Mouse (Mus musculus): ENCODE data around the gene Lpp.
A peak's percentile ranks its signal among the peaks of the same experiment; 100 is the strongest.

The Lpp gene

DNA sequence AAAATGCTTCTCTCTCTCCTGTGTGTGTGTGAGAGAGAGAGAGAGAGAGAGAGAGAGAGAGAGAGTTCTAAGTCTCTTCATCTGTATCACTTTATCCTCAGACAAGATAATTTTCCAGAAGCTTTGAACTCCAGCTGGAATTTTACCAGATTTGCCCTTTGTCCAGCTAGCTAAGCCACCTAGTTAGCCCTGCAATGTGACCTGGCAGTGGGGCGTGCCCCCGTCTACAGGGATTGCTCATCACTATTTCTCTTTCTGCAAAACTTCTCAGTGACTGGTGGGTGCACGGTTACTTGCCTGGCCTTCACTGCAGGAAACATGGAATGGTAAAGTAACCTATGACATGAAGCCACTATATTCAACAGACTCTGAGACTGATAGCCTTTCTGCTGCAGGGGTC is 174.8 kb downstream of the Lpp start:
- DNase-seq: no peak

DNA sequence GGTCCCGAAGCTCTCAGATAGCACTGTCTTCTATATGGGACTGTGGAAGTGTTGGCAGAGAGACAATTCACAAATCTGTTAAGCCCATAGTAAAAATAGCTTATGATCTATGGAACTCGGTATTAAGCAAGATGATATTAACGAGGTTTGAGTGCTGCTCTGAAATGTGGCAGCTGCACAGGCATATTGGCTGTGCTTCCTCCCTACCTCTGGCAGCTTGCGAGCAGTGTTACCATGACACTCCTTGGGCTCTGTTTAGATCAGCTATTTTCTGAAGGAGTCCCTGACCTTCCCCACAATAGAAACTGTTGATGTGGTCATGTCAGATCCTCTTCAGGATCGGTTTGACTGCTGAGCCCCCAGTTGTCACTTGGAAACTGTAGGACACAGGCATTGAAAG is 176.4 kb downstream of the Lpp start:
- no peak for DNase-seq

DNA sequence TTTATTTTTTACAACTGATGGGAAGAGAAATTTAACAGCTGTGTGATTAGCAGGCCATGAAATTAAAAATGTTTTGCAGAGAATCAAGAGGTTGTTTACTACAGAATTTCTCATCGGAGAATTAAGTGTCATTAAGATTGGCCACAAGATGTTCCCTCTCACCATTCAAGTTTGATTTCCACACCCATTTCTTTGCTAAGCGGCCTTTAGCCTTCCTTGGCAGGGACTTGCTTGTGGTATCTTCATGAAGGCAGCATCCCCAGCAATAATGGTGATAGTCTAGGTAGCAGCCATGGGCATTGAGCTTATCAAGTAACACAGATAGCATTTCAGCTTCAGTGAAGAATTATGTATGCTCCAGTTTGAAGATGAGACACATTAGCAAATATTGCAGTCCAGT is 183.7 kb downstream of the Lpp start:
- no peak for DNase-seq

DNA sequence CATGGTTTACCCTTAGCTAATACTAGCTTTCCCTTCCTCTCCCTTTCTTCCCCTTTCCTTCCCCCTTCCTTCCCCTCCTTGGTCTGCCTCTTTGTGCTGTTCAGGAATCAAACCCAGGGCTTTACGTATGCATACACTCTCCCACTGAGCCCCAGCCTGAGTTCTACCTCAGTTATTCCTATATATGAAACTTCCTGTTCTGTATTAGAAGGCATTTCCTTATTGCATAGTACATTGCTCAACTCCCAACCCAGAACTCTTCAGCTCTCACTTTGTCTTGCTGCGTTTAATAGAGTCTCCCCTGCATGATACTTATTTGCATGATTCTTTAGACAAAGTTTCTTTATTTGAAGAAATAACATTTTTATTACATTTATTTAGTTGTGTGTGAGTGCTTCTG is 184.5 kb downstream of the Lpp start:
- no peak for DNase-seq

DNA sequence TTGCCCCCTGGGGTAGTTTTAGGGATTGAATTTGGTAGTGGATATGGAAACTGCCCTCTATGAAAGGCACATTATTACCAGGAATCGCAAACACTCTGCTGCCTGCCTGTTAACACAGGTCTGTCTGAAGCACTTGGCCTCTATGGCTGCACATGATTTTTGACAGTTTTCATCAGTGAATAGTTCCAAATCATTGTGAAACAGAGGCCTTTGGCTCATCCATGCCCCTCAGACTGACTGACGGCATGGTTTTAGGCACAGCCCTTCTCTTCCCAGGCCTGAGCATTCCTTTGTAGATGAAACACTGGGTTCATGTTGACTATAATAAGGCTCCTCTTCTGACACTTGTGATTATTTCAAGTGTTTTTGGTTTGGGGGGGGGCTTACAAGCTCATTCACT is 189.5 kb downstream of the Lpp start:
- no peak for DNase-seq

DNA sequence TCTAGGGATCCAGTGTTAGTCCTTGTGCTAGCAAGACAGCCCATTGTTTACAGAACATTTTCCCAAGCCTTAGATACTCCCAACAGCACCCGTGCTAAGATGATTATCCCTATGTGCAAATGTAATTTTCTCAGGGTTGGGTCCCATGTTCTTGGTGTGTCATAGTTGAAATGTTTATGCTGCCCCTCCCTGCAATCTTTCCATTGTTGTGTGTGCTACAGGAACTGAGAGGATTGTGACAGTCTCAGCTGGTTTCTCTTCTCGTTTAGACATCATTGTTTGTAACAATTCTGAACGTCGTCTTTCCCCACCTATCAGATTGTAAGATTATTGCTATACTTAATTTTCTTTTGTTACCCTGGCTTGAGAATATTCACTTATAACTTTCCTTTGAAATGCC is 200.2 kb downstream of the Lpp start:
- DNase-seq: no peak

DNA sequence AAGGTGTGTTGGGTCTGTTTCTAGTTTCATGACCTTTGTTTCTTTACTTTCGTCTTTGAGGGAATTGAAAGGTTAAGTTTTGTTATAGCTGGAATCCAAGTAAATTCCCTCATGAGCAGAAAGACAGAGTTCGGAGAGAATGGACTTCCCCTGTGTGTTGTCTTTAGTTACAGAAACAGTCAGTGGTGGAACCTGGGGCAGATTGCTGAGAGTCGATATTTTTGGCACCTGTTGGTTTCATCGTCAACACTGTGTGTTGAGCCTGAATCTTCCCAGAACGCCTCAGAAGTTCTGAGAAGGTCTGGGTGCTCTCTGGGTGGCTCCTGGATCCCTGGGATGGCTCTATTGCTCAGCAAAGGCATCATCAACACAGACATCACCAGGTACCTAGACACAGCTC is 201.2 kb downstream of the Lpp start:
- DNase-seq: no peak

DNA sequence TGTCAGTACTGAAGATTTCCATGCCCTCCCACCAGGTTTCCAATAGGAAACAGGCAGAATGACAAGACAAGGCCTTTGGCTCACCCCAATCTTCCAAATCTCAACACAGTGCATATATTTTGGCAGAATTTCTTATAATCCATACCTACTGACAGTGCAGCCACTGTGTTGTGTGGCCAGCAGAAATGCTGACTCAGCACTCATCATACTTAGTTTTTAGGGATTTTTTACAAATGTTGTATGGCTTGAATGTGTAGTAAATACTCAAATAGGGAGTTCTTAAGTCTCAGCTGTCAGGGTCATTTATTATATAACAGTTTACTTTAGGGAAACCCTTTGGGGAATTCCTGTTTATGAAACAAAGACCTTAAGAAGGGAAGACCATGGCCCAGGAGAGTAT is 202.2 kb downstream of the Lpp start:
- DNase-seq: no peak

DNA sequence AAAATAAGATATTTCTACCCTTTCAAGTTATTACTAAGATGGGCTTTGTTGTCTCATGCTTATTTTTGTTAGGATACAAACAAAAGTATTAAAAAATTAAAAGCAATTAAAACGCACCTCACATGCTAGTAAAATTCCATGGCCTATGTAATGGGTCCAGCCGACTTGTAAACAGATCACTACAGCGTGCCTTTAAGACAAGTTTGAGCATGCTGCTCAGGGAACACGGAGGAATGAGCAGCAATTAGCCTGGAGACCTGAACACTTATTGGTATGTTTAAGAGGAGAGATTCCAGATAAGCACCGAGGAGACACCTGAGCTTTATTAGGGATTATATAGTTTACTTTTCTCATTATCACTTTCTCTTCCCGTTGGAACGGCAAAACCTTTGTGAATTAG is 205.3 kb downstream of the Lpp start:
- no peak for DNase-seq

DNA sequence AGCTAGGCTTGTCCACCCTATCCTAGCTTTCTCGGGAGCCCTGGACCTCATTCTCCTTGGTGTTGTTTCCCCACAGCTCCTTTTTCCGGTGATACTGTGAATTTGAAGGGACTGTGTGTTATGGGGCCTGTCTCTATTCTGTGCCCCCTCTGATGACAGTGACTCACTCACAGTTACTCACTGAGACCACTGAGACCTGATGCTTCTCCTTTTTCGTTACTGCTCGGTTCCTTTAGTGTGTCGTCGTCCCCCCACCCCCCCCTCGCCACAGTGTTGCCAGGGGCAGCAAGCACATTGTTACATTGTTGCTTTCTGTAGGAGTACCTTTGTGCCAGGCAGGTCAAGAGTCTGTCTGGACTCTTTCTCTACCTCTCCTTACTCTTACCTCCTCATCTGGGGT is 206.5 kb downstream of the Lpp start:
- DNase-seq: no peak

DNA sequence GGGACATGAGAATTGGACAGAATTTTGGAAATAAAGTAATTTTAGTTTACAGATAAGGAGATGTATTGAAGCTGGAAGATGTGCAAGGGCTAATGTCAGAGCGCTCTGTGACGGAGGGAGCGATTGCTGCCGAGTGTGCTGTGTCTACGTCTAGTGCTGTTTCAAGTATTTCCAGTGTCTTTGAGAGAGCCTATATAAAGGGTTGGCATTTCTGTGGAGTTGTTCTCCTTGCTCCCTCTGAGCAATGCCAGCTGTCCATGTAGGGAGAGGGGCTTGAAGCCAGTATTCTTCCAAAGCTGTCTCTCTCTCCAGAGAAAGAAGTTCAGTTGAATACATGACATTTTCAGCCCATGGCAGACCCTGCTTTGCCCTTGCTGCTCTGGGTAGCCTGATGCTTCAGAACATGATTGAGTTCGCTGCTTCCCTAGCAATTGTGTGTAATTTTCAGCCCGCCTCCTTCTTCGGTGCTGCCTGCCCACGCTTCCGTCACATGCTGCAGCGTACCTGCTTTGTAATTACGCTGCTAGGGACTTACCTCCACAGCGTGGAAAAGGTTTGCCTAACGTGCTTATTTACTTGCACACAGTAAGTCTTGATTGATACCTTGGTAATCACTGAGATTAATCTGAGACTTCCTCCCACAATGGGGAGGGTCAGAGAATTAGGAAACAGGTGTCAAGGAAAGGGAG is 207.1 kb downstream of the Lpp start:
- peak; percentile 22 for DNase-seq

DNA sequence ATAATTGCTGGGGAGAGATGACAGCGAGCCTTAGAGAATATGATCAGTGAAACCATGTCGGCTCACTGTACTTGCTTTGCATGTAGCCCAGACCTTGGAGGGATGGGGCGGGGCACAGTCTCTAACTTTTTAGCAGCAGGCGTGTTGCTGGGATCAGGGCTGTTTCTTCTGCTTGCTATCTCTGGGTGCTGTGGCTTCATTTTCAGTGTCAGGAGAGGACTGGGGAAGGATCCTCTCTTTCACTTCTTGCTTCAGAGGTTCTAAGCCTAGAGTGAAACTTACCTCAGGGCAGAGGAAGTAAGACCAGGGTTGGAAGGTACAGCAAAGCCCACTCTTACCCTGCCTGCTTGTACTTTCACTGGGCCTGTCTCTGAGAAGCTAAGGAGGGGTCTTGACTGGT is 210.0 kb downstream of the Lpp start:
- no peak for DNase-seq

DNA sequence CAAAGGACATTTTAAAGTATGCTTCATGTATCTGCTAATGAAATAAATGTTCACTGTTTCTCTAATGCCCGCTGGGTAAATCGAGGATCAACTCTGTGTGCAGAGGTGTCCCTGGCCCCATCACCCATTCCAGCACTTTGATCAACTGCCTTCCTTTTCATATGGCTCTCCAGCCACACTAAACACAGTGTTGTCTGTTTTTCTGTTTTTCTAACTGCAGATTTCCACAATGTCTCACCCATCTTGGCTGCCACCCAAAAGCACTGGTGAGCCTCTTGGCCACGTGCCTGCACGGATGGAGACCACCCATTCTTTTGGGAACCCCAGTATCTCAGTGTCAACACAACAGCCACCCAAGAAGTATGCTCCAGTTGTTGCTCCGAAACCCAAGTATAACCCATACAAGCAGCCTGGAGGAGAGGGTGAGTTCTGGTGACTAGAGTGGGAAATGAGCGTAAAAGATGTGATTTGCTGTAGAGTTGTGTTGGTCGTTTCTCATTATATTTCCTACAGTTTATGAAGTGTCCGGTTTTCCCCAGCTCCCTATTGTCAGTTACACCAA is 214.7 kb downstream of the Lpp start:
- no peak for DNase-seq

DNA sequence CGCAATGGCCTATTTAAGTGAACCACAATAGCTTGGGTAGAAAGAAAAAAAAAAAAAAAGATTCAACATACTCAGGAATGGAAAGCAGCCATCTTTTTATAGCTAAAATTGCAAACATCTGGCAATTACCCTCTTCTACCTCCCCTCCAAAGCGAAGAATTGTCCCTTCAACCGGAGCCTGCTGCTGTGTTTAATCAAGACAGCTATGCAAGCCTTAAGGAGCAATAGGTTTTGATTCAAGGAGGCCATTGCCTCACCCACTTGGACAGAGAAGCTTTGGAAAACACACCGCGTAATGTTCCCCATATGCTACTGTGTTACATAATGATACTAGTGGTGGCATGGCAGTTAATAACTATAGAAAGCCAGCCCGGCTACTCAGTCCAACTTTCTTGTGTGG is 226.2 kb downstream of the Lpp start:
- peak; percentile 10 for DNase-seq

DNA sequence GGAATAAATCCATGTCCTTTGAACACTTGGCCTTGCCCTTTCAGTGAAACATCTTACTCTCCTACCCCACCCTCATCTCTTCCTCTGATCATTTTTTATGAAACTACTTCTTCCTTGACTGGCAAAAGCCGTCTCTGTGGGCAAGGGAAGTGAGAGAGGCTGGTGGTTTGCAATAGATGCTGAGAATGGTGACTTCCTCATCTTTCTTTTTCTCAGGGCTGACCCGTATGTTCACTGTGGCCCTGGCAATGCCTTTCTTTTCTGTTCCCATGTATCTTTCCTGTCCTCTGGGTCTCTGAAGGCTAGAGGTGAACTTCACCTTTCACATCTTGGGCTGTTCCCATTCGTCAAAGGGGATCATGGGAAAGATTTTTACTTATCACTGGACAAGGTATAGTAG is 226.7 kb downstream of the Lpp start:
- DNase-seq: no peak

DNA sequence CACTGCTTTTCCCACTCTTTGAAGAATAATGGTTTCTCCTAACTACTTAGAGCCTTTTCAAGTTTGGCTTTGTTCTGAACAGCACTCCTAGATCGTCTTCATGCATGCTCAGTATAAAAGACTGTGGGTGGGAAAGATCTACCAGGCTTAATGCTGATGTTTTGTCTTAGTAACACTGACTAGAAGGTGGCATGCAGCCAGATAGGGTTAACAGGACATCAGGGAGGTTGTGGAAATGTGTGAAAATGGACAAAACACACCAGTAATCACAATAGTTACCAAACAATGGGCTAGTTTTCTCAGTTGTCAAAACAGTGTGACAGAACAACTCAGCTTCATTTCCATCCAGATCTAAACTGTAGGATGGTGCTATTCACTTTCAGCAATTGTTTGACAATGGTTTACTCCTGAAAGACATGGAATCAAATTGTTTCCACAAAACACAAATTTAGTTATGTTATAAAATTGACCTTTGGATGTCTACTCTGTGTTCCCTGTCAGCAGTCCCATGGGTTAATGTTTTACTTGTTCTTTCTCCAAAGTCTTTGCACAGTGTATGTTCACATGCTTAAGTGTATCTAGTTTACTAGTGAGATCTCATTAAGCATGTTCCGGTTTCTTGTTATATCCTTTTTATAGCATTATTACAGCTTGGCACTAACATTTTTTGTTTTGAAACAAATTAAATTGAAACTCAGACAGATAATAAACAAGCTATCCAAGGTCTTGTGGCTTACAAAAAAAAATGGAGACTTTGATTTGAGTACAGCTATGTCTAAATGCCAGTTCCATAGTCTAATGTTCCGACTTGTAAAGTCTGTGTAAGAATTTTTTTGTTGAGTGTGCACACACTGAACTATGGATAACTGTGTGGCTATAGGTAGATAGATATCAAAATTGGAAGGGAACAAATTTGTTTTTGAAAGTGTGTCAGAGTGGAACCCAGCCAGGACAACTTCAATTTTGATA is 229.2 kb downstream of the Lpp start:
- no peak for DNase-seq

DNA sequence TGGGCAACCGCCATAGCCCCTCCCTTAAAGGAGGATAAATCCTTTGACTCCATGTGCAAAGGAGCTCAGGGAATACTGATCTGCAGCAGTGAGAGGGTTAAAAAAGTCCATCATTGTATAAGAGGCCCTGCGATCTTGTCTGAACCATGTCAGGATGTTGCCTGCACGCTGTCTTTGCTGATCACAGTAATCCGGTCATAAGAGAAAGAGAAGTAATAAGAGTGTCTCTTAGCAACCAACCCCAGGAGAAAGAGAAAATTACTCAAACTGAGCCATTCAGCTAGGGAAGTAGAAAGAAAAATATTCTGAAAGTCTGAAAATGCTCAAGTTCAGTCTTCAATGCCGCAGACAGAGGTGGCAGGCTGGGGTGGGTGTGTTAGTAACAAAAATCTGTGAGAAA is 231.0 kb downstream of the Lpp start:
- DNase-seq: no peak

DNA sequence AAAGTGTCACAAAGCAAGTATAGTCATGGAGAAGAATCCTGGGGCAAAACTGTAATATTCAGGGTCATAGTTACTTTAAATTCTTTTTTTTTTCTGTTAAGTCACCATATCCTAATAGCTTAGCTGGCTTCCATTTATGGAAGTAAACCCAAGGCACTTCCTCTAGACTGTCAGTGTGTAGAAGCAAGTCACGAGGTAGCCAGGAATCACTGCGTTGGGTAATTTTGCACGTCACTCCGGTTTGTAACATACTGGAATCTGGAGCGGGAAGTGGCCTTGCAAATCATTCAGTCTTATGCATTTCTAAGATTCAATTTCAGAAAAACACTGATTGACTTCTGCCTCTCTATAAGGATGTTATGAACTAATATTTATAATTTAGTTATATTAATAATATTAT is 232.3 kb downstream of the Lpp start:
- no peak for DNase-seq

DNA sequence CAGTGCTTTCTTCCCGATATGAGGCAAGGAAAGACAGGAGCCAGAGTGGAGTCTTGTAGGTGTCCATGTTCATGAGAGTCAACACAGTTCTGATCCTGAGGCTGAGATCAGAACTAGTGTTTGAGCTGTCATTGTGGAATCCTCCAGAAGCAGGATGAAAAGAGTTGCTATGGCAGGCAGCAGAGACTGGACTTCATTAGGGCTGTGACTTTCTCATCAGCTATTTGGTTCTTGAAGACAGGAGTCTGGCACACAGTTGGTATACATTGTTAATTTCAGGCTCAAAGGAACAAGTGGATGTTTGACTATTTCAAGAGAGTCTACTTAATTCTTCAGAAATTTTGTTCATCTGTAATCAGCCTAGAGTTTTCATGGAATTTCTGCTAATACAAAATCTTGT is 235.5 kb downstream of the Lpp start:
- DNase-seq: no peak

DNA sequence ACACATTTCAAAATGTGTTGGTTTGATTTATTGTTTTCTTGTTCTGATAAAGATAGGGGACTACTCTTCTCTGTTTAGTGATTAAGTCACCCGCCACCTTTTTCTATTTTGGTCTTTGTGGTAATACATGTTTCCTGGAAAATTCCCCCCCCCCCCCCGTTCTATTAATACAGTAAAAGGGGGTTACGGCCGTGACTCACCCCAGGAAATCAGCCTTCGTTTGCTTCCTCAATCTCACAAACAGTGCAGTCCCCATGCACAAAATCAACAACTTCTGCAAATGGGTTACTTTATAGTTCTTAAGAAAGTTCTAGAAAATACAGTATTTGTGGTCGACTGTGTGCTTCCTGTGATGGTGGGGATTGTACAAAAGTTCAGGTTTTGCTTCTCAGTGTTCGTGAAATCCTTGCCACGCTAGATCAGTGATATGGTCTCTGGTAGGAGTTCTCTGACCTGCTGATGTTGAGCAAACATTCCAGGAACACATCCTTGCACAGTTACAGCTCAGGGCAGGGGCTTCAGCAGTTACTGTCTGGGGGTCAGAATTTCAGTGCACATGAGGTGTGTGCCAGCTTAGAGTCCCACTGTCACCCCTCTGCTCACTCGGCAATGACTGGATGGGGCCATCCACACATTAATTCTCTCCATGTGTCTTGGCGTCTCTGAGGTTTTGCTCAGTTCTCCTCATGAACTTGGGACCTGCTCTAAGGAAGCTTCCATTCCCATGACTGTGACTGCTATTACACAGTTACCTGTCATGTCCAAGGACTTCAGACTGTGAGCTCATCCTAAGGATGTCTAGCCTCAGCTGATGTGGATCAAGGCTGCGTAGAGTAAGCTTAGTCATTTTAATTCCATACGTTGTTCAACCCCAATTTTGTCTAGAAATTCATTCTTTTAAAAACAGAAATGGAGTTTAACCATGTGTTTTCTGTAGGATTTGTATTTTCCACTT is 236.2 kb downstream of the Lpp start:
- no peak for DNase-seq

DNA sequence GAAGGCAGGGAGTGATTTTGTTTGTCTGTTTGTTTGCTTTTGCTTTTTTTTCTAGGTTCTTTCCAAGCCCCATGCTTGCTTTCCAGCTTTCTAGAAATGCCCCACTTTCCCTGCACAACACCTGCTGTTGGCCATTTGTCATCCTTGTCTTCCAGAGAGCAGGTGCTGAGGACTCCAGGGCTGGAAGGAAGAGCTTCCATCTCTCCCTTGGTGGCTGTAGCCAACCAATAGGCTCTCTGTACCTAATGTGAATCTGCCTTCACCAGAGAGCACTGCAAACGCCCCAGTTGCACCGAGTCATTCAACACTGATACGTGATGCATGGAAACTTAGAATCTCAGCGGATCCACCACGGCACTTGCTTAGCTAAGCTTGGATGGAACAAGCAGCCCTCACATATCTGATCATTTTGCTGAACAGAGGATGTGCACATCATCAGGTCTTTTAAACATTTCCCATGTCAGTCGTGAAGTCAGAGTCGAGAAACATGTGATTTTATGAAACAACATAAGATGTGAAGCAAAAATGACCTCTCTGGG is 242.1 kb downstream of the Lpp start:
- DNase-seq: no peak

DNA sequence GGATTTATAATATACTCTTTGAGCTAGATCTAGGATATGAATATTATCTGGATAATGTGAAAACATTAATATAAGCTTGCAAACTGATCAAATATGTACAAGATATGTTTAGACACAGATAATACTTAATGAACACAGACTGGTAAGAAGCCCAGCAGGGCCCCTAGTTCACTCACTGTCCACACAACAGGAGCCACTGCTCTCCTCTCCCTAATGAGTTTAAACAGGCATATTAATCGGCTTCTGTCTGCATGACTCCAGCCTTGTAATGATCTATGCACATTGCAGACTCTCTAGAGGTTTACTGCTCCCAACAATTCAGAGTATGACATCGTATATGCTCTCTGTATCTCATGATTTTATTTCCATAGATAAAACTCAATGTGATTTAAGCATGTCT is 243.6 kb downstream of the Lpp start:
- DNase-seq: no peak

Measured in right cerebral cortex, postnatal 25 days (tissue).